Mouse (Mus musculus) CH12.LX (cell line): ENCODE results near the gene Hcrt.

Experiments used
- CTCF ChIP-seq, 2 experiments: IDR thresholded peaks in 1 of 2; conservative IDR thresholded peaks in 1 of 2; 2 replicates each; pipeline ENCODE4 v1.5.1; 2011 to 2012; ENCODE audit warnings: low read depth in 2 of 2, low read length in 2 of 2, improper control_type of control experiment in 1 of 2, inconsistent platforms in 1 of 2, mild to moderate bottlenecking in 1 of 2, moderate library complexity in 1 of 2
- ETS1 ChIP-seq: conservative IDR thresholded peaks from 2 replicates; pipeline ENCODE4 v1.6.1; 2012; ENCODE audit warnings: low read depth, mild to moderate bottlenecking, inconsistent platforms, low read length, improper control_type of control experiment, moderate library complexity
- ZKSCAN1 ChIP-seq: IDR thresholded peaks from 2 replicates; pipeline ENCODE4 v1.6.1; 2012; ENCODE audit warnings: low read depth, inconsistent platforms, low read length, improper control_type of control experiment, borderline replicate concordance

- TF ChIP-seq CTCF (conservative IDR thresholded peaks at IDR 0.05 in 1 of 2, IDR thresholded peaks at IDR 0.05 in 1 of 2; ENCODE audit: low read depth in 2 of 2, low read length in 2 of 2) = no peak
- no peak for TF ChIP-seq ZKSCAN1
- no peak for TF ChIP-seq ETS1
Observed at GRCm38 (mm10) chr11:100791457-100792049, 28.8 kb upstream of the Hcrt start.
